Mouse (Mus musculus) liver, adult 10 weeks (tissue): ENCODE data around the gene Rs1. TPM values are rescaled to one million over a fixed set of nuclear protein-coding genes. Genes with fewer than 3 reads are reported as not detected.

Experiments
- polyA plus RNA-seq: library from polyadenylated mRNA; stranded (reverse); fragments of 350-450 nt; fragmentation: Illumina TruSeq; extraction: RNeasy Lipid Tissue Mini Kit (QIAGEN cat#74804); gene quantifications from one replicate; pipeline ENCODE4 v1.2.3, GENCODE M21; 2014; ENCODE audit warnings: low read depth, low replicate concordance

Gene Rs1
- not detected for polyA plus RNA-seq

GRCm38 (mm10) chrX:160767713-160768112 is at the start of gene Rs1:
Gene Rs1, plus strand, starts transcription at chrX:160768013.

GRCm38 (mm10) chrX:160735650-160736049 is 32.2 kb upstream of the Rs1 start, which contains the start of gene Ppef1:
Gene Ppef1, minus strand, starts transcription at chrX:160735765.

Other genes with a start within 250 kb of the Rs1 start
- not detected for gene Ppef1, start 32.2 kb upstream of the Rs1 start, polyA plus RNA-seq
- gene Gja6, start 139.0 kb downstream of the Rs1 start, polyA plus RNA-seq, result 0.19 TPM
- gene Cdkl5, start 226.7 kb downstream of the Rs1 start, polyA plus RNA-seq, result 3.3 TPM